Mouse (Mus musculus) adipocyte (in vitro differentiated cells): ENCODE results near the gene Slc22a15.

Experiments
- DNase-seq: peaks from one replicate; pipeline ENCODE4 v3.0.0-alpha.2; 2016; ENCODE audit warnings: low spot score

Slc22a15 gene

DNA sequence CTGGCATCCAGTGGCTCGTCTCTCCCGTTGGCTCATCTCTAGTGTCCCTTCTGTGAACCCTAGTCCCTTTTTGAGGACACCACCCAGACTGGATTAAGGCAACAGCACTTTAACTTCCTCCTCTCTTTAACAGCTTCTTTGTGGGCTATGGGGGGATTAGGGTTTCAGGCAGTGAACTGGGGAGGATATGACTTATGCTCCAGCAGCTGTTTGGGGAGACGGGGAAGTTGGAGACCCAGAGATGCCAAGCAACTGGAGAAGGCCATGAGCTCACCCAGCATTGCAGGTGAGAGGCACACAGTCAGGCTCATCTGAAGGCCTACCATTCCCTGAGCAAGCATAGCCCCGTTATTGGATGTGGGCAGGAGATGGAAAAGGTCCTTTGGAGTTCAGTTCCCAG is 112.3 kb downstream of the Slc22a15 start:
- no peak for DNase-seq

DNA sequence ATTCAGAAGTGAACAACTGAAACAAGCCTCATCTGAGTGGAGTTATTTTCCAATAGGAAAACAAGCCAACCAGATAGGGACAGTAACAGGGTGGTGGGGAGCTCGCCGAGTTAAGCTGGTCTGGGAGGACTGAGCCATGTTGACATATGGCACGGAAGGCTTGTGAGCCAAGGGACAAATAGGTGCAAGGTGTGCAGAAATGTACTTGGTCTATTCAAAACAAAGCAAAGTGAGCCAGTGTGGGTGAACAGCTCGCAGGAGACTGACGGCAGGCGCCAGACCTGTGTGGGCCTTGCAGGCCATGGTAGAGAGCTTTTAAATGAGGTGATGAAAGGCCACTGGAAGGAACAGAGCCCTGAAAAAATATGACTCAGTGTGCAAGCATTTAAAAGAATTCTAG is 116.6 kb downstream of the Slc22a15 start:
- DNase-seq = no peak

DNA sequence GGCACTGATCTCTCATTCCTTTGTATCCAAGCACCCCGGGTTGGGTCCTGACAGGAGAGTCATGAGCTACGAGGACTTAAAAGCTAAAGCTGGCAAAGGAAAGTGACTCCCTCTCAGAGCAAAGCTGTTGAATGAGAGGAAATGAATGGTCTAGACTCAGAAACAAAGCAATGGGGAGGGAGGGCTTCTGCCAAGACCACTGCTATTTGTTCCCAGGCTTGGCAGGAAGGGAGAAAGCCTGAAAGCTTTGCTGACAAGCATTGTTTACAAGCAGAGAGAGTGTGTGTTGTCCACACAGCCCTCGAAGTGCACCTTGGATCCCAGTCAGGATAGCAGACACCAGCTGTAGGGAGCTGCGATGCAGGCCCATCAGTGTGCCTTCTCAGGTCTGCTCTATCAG is 117.3 kb downstream of the Slc22a15 start:
- DNase-seq = no peak

DNA sequence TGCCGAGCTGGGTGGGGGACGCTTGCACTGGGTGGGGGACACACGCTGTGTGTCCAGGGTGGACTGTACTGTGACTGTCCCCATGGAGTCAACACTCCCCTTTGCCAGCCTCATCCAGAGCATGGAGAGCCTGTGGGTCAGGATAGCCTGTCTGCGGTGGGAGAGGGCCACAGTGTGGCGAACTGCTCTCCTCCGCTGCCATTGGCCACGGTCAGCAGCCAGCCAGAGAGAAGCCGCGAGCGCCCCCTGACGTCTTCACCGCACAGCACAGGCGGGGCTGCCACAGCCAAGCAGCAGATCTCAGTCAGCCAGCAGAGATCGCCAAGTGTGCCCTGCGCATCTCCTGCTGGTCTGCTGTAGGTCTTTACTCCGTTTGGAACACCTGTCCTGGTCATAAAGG is 118.1 kb downstream of the Slc22a15 start:
- no peak for DNase-seq
